Mouse (Mus musculus): ENCODE measurements around the gene Hspg2. TPM values are rescaled to one million over a fixed set of nuclear protein-coding genes. Genes with fewer than 3 reads are reported as not detected.

The Hspg2 gene
- polyA plus RNA-seq, 3 experiments from 2014 or later = not detected

DNA sequence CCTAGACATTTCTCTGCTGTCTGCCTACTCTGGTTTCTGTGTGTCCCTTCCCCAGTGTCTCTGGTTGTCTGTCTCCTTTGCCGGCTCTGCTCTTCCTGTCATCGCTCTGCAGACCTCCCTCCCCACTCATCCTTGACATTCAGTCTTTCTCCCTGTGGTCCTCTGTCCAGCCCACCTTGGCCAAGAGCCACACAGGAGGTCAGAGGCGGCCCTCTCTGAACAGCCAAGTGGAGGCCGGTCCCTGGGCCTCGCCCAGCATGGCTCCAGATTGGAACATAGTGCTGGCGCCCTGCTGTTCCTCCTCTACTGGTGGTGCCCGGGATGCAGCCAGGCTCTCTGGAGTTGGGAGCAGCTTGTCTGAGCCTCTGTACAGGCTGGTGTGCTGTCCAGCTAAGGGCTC is 34.2 kb downstream of the Hspg2 start:
- no peak for ATAC-seq

DNA sequence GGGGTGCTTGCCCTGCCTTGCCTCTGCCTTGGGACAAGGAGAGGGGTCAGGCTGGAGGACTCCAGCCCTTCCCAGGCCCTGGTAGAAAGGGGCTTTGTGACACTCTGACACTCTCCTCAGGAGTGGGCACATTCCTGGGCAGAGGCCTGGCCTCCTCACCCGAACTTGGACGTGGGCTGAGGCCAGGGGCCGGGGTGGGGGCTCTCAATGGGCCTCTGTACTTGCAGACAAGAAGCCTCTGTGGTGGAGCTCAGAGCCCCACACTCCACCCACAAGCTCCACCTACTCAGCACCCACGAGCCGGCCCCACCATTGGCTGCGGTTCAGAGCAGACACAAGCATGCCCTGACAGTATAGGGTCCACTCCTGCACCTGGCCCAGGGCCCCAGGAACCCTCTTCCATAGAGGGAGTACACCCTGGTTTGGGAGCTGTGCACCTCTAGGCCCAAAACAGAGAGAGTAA is 35.0 kb downstream of the Hspg2 start:
- no peak for ATAC-seq

DNA sequence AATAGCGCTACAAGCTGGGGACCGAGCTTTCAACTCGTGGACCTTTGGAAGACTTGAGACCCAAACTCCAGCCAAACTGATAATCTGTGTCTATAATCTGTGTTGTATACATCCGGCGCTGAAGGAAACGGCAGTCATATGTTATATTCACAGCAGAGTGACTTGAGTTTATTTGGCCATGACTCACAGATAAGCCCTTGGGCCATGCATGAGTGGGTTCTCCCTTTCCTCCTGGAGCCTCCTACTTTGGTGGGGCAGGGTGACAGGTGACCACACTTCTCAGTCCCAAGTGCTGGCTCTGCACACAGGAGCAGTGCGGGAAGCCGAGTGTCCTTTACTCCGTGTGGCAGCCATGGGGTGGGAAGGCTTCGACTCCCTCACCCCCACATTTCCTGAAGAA is 38.1 kb downstream of the Hspg2 start:
- ATAC-seq = no peak

DNA sequence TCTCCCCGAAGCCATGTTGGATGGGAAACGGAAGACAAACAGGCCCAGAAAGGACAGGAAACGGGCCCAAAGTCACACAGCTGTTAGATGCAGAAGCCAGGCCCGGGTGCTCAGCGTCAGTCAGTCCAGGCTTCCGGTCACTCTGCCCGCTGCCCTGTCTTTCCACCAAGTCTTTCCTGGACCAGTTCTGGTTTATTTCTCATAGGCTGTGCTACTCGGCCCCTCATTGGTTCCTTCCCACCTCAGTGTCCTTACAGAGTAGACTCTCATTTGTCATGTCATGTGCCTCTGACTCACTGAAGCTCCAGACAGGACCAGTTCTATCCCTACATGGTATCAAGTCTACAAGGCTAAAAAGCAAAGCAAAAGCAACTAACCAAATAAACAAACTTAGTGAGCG is 41.0 kb downstream of the Hspg2 start:
- no peak for ATAC-seq

DNA sequence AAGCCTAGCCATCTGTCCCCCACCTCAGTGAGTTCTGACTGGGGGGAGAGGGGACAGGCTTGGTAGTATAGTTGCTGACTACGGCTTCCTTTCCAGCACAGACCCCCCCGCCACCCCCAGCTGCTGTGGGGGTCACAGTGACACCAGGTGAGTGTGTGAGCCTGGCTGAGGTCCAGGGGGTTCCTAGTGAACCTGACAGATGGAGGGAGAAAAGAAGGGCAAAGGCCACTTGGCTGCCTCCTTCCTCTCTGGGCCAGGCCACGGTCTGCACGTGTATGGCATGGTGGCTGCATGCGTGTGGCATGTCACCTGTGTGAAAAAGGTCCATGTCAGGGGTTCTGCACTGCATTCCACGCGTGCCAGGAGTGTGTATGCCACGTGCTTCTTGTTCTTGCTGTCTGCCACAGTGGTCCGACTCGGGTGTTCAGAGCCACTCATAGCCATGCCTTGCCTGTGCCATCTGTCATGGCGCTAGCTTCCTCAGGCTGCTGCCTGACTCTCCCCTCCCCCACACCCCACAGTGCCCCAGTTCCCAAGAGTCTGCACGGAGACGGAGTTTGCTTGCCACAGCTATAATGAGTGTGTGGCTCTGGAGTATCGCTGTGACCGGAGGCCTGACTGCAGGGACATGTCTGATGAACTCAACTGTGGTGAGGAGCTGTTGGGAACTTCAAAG is 41.6 kb downstream of the Hspg2 start:
- no peak for ATAC-seq

DNA sequence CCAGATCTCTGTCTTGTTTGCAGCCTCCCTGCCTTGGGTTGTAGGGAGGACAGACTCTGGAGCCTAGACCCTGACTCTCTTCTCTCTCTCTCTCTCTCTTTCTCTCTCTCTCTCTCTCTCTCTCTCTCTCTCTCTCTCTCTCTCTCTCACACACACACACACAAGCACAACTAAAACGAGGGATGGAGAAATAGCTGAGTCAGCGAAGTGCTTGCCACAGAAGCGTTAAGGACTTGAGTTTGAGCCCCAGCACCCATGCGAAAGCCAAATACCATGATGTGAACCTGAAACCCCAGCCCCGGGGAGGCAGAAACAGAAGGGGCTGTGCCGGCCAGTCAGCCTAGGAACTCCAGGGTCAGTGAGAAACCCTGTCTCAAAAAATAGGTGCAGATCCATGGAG is 44.3 kb downstream of the Hspg2 start:
- ATAC-seq = no peak

DNA sequence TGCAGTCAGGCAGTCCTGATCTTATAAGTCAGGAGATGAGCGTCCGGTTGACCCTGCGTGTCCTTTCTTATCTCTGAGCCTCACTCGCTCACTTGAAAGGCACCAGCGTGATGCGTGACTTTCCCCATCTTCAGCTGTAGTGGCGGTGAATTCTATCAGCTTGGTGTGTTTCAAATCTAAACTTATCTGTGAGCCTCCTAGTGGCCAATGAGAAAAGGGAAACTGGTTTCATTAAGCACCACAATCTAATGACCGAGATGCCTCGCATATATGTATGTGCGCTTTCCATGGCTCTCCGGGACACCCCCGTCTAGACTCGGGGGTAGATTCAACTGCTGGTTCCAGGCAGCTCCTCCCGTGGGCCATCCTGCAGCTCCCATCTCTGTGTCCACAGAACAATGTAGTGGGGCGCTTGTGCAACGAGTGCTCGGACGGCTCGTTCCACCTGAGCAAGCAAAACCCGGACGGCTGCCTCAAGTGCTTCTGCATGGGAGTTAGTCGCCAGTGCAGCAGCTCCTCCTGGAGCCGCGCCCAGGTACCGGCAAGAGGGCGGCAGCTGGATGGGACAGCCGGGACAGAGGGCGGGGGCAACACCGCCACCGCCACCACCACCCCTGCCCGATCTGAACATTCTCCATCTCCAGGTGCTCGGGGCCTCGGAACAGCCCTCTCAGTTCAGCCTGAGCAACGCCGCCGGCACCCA is 49.6 kb downstream of the Hspg2 start:
- no peak for ATAC-seq

DNA sequence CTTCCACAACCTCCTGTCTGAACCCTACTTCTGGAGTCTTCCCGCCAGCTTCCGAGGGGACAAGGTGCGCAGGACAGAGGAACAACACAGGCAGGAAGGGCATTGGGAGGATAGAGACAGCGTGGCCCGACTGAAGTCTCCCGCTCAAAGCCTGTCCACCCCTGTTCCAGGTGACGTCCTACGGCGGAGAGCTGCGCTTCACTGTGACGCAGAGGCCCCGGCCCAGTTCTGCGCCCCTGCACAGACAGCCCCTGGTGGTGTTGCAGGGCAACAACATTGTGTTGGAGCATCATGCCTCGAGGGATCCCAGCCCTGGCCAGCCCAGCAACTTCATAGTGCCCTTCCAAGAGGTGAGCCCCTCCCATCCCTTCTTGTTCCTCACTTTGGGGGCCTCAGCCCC is 50.2 kb downstream of the Hspg2 start:
- ATAC-seq = no peak

DNA sequence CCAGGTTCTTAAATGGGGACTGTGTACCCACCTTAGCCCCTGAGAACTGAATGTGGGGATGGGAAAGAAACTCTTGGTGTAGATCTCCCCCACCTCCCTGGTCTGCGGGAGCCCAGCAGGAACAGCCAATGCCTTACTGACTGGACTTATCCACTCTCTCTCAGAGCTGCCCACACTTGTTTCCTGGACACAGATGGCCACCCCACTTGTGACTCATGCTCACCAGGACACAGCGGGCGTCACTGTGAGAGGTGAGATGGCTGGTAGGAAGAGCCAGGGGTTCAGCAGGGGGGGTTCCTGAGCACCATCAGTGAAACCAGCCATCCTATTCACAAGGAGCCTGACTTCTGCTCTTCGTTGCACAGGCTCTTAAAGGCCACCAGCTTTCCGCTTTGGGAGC is 51.8 kb downstream of the Hspg2 start:
- no peak for ATAC-seq

DNA sequence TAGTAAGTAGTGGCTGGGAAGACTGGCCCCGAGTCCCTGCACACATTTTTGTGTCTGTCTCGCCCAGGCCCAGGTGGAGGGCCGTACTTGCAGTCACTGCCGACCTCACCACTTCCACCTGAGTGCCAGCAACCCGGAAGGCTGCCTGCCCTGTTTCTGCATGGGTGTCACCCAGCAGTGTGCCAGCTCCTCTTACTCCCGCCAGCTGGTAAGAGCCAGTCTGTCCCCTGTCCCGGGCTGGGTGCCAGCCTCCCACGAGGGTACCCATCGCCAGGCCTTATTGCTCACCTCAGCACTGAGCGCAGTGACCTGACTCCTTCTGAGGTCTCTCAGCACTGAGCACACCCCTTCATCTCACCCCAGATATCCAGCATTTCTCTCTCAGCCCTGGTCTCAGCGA is 53.4 kb downstream of the Hspg2 start:
- ATAC-seq = no peak

DNA sequence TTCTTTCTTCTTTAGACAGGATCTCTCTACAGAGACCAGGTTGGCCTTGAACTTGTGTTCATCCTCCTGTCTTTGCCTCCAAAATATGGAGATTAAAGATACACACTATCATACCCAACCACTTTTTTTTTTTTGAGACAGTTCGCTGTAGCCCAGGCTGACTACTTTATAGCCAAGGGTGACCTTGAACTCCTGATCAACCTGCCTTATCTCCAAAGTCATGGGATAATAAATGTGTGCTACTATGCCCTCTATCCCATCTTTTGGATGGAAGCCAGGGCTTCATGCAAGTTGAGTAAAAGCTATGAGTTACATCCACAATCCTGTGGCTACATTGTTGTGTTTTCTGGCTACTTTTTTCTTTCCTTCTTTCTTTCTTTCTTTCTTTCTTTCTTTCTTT is 56.9 kb downstream of the Hspg2 start:
- no peak for ATAC-seq

DNA sequence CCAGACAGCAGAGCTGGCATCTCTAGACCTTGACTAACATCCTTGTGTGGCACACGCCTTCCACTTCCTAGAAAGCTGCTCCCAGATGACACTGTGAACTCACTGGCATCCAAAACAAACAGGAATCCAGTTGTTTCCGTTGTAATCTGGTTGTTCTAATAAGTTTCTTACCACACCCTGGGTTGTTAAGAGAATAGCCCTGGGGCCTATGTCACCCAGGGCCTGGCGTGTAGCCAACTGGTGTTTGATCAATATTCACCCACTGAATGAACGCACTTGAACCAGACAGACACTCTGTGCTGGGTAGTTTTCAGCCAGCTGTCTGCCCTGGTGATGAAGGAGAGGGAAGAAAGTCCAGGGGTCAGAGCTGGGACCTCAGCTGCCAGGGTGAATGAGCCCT is 58.8 kb downstream of the Hspg2 start:
- no peak for ATAC-seq

DNA sequence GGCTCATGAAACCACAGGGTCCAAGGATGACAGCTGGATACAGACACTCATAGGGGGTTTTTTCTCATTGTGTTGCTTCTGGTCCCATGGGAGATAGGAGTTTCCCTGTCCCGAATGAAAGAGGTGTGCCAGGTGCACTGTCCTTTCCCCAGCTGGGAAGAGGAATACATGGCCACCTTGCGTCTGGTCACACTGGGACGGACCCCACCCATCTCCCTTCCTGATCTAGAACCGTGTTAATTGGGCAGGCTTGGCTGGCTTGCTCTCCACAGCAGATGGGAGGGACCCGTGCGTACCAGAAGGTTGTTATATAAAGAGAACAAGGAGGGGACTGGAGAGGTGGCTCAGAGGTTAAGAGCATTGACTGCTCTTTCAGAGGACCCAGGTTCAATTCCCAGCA is 59.3 kb downstream of the Hspg2 start:
- no peak for ATAC-seq

DNA sequence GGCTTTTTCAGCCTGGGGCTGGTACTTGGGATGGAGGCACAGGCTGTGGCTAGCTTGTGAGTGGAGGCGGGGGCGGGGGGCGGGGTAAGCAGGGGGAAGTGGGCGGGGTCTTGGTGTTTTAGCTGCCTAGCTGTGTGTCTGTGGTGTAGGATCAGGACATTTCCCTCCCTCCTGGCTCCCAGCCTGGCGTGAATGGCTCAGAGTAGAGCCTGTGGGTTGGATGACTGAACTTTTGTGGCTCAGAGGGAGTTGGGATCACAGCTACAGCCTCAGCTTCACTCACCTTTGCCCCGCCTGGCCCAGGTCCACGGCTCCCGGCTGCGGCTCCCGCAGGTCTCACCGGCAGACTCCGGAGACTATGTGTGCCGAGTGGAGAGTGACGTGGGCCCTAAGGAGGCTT is 71.8 kb downstream of the Hspg2 start:
- ATAC-seq = no peak

DNA sequence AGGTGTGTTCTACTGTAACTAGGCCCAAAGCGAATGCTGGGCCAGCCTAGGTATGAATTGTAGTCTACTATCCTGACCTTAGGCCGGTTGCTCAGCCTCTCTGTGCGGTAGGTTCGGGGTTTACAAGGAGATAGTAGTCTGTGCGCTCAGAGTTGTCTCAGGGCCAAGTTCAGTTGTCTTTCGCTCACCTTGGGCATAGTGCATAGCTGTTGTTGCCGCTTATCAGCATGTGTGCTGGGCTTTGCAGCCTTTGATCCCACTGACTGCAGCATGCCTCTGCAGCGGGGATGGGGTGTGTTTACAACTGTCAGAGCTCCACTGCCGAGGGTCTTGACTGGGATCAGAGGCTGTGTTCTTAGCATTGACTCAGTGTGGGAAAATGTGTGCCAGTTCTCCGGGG is 74.4 kb downstream of the Hspg2 start:
- ATAC-seq = no peak

DNA sequence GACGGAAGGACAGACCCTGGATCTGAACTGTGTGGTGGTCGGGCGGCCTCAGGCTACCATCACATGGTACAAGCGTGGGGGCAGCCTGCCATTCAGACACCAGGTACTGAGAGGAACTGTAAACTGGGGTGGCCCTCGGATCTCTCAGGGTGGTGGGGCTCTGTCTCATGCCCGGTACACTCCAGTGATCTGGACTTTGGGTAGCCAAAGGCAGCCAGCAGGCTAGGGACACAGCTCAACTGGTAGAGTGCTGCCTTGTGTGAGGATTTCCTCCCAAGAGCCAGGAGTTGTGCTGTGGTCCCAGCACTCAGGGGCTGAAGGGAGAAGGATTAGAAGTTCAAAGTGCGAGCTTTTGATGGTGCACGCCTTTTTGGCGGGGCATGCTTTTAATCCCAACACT is 77.0 kb downstream of the Hspg2 start:
- no peak for ATAC-seq

DNA sequence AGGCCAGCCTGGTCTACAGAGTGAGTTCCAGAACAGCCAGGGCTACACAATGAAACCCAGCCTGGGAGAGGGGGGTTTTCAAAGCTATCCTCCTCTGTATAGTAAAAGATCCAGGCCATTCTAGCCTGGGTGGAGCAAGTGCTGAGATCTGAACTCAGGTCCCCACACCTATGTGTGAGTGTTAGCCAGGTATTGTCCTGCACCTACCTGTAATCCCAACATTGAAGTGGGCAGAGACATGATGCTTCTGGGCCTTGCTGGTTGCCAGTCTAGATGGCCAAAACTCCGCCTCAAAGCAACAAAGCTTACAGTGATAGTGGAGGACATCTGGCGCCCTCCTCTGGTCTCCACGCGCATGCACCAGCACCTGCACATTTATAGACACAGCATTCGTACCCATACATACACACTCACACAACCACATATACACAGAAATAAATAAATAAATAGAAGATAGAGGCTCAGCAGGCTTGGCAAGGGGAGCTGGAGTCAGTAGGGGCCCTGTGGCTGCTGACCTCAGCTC is 77.5 kb downstream of the Hspg2 start:
- ATAC-seq = no peak

DNA sequence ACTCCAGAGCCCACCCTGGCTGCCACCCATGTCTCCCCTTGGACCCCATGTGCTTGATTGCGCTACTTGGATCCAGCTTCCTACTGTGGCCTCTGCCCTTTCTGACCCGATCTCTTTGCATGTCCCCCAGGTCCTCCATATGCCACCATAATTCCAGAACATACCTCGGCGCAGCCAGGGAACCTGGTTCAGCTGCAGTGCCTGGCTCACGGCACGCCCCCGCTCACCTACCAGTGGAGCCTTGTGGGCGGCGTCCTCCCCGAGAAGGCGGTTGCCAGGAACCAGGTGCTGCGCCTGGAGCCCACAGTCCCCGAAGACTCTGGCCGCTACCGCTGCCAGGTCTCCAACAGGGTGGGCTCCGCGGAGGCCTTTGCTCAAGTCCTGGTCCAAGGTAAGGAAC is 84.9 kb downstream of the Hspg2 start:
- ATAC-seq = no peak

DNA sequence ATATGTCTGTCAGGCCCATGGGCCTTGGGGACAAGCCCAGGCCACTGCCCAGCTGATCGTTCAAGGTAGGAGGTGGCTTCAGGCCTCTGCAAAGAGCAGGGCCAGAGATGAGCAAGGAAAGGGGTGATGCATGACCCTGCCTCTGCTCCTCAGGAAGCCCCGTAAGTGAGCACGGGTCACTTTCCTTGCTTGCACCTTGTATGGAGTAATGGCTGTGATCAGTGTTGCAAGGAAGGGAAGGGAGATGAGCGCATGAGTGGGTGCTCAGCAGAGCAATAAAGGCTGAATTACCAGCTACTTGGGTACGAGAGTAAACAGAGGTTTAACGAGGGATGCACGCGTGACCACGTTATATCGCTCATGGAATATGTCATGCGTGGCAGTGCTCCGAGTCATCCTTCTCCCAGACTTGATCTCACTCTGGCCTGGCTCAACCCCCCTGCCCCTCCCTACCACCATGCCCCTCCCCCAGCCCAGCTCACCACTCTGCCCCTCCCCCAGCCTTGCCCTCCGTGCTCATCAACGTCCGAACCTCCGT is 88.2 kb downstream of the Hspg2 start:
- no peak for ATAC-seq

DNA sequence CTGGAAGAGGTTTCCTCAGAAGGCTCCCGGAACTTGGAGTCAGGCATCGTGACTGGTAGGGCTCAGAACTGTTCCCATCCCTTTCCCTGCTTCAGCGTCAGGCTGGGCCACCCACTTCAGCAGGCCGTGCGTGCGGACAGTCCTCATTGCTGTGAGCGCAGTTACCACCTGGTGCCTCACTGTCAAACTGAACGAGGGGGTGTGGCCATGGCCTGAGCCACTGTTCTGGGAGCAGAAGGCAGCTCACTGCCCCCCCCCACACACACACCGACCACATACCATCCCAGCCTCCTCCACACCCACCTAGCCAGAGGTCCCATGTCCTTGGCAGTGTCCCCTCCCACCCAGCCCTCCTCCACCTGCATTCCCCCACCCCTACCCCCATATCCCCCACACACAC is 101.3 kb downstream of the Hspg2 start:
- no peak for ATAC-seq

DNA sequence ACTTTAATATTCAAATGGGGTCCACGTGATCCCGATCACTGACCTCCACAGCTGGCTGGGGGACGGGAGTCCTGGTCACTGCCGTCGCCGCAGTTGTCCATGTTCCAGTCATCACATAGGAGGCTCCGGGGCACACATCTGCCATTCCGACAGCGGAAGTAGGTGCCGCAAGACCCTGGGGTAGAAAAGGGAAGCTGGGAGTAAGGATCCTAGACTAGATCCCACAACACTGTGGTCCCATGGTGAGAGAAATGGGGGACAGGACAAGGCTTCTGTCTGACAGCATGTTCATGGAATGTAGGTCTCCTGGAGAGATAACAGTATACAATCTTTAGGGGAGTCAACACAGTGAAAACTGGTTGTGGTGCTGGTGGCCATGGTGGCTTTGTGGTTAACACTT is 105.9 kb downstream of the Hspg2 start, which contains the start of gene Ldlrad2:
Gene Ldlrad2, minus strand, starts transcription at position 101 of the 400 bp plus-strand sequence.
- no peak for ATAC-seq

DNA sequence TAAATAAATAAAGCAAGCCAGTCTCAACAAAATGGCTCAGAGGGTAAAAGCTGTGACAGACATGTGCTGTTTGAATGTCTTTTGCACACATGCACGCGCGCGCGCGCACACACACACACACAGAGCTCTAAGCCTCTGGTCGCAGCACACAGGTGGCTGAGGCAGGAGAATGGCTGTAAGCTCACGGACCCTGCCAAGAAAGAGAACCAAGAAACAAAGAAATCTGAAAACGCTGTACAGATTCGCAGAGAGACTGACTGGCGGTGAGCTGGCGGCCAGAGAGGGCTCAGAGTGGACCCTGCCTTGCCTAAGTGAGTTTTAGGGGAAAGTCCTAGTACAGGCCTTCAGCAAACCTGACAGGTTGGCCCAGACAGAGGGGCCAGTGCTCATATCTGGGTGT is 108.9 kb downstream of the Hspg2 start:
- no peak for ATAC-seq

DNA sequence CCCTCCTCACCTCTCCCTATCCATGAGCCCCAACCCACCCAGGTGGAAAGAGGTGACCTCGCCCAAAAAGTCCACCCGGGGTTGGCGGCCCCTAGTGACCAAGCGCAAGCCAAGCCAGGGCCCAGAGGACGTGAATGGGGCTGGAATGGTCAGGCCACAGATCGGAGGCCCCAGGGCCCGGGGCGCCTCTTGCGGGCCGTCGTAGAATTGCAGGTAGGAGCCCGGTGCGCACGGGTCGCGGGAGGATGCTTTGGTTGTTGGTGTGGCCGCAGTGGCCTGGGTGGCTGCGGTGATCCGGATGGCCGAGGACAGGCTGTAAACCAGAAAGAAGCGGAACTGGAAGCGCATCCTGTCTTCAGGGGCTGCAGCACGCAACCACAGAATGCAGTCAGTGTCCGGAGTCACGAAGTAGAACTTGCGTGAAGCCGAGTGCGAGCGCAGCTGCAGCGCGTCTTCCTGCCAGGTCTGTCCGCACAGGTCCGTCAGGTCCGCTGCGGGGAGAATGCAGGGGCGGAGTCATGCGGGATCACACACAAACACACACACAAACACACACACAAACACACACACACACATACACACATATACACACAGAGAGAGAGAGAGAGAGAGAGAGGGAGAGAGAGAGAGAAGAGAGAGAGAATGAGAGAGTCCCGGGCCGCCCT is 109.7 kb downstream of the Hspg2 start:
- ATAC-seq = no peak

DNA sequence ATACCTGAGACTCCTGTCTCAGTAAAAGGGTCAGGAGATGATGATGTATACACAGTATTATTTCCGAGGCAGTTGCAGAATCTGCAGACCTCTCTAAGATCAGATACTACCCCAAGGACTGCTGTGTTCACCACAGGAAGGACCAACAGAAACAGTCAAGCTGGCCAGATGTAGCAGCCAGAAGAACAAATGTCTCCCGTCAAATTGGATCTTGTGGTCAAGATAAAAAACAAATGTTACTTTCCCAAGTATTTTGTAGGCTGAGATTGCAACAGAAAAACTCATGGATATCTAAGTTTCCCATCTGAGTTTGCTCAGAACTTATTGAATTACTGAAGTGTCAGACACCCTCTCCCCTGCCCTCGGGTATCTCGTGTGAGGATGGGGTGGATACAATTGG is 111.2 kb downstream of the Hspg2 start:
- no peak for ATAC-seq

All from inflammation-experienced regulatory T-cells, adult 6 months (primary cell).